Mouse (Mus musculus): ENCODE data around the gene Arsj. TPM values are rescaled to one million over a fixed set of nuclear protein-coding genes. Genes with fewer than 3 reads are reported as not detected.

Gene Arsj
- not detected in 2 replicates for total RNA-seq (2017)

GRCm38 (mm10) chr3:126363568-126364505 is at the start of gene Arsj:
Gene Arsj (plus strand): TSS chr3:126363684.
- ATAC-seq (replicated peaks in 1 of 2; ENCODE audit: insufficient read depth in 1 of 2, low FRiP score in 2 of 2, low TSS enrichment in 1 of 2, low read depth in 1 of 2, poor library complexity in 2 of 2, severe bottlenecking in 2 of 2): peak; percentile 52 to 69

- ATAC-seq (replicated peaks in 1 of 2; ENCODE audit: insufficient read depth in 1 of 2, low FRiP score in 2 of 2, low TSS enrichment in 1 of 2, low read depth in 1 of 2, poor library complexity in 2 of 2, severe bottlenecking in 2 of 2): no peak
Measured at GRCm38 (mm10) chr3:126324872-126325498, 38.5 kb upstream of the Arsj start.

- no peak for ATAC-seq (replicated peaks in 1 of 2; ENCODE audit: insufficient read depth in 1 of 2, low FRiP score in 2 of 2, low TSS enrichment in 1 of 2, low read depth in 1 of 2, poor library complexity in 2 of 2, severe bottlenecking in 2 of 2)
Measured at GRCm38 (mm10) chr3:126325891-126326627, 37.4 kb upstream of the Arsj start.

GRCm38 (mm10) chr3:126326628-126327325 is 36.7 kb upstream of the Arsj start:
- ATAC-seq (replicated peaks in 1 of 2; ENCODE audit: insufficient read depth in 1 of 2, low FRiP score in 2 of 2, low TSS enrichment in 1 of 2, low read depth in 1 of 2, poor library complexity in 2 of 2, severe bottlenecking in 2 of 2): no peak

GRCm38 (mm10) chr3:126335329-126335728 is 28.2 kb upstream of the Arsj start:
- ATAC-seq (replicated peaks in 1 of 2; ENCODE audit: insufficient read depth in 1 of 2, low FRiP score in 2 of 2, low TSS enrichment in 1 of 2, low read depth in 1 of 2, poor library complexity in 2 of 2, severe bottlenecking in 2 of 2): no peak

- no peak for ATAC-seq (replicated peaks in 1 of 2; ENCODE audit: insufficient read depth in 1 of 2, low FRiP score in 2 of 2, low TSS enrichment in 1 of 2, low read depth in 1 of 2, poor library complexity in 2 of 2, severe bottlenecking in 2 of 2)
Measured at GRCm38 (mm10) chr3:126344745-126345144, 18.7 kb upstream of the Arsj start.

GRCm38 (mm10) chr3:126359760-126360159 is 3.7 kb upstream of the Arsj start:
- no peak for ATAC-seq (replicated peaks in 1 of 2; ENCODE audit: insufficient read depth in 1 of 2, low FRiP score in 2 of 2, low TSS enrichment in 1 of 2, low read depth in 1 of 2, poor library complexity in 2 of 2, severe bottlenecking in 2 of 2)

- ATAC-seq (replicated peaks in 1 of 2; ENCODE audit: insufficient read depth in 1 of 2, low FRiP score in 2 of 2, low TSS enrichment in 1 of 2, low read depth in 1 of 2, poor library complexity in 2 of 2, severe bottlenecking in 2 of 2): no peak
Measured at GRCm38 (mm10) chr3:126362392-126362791, 1.1 kb upstream of the Arsj start.

GRCm38 (mm10) chr3:126362931-126363525 is 456 bp upstream of the Arsj start:
- ATAC-seq (replicated peaks in 1 of 2; ENCODE audit: insufficient read depth in 1 of 2, low FRiP score in 2 of 2, low TSS enrichment in 1 of 2, low read depth in 1 of 2, poor library complexity in 2 of 2, severe bottlenecking in 2 of 2): no peak

GRCm38 (mm10) chr3:126364555-126364954 is 1.1 kb downstream of the Arsj start:
- ATAC-seq (replicated peaks in 1 of 2; ENCODE audit: insufficient read depth in 1 of 2, low FRiP score in 2 of 2, low TSS enrichment in 1 of 2, low read depth in 1 of 2, poor library complexity in 2 of 2, severe bottlenecking in 2 of 2): no peak

GRCm38 (mm10) chr3:126370571-126370970 is 7.1 kb downstream of the Arsj start:
- no peak for ATAC-seq (replicated peaks in 1 of 2; ENCODE audit: insufficient read depth in 1 of 2, low FRiP score in 2 of 2, low TSS enrichment in 1 of 2, low read depth in 1 of 2, poor library complexity in 2 of 2, severe bottlenecking in 2 of 2)

GRCm38 (mm10) chr3:126372815-126373545 is 9.5 kb downstream of the Arsj start:
- no peak for ATAC-seq (replicated peaks in 1 of 2; ENCODE audit: insufficient read depth in 1 of 2, low FRiP score in 2 of 2, low TSS enrichment in 1 of 2, low read depth in 1 of 2, poor library complexity in 2 of 2, severe bottlenecking in 2 of 2)

GRCm38 (mm10) chr3:126373721-126374120 is 10.2 kb downstream of the Arsj start:
- ATAC-seq (replicated peaks in 1 of 2; ENCODE audit: insufficient read depth in 1 of 2, low FRiP score in 2 of 2, low TSS enrichment in 1 of 2, low read depth in 1 of 2, poor library complexity in 2 of 2, severe bottlenecking in 2 of 2): no peak

GRCm38 (mm10) chr3:126379252-126379651 is 15.8 kb downstream of the Arsj start:
- no peak for ATAC-seq (replicated peaks in 1 of 2; ENCODE audit: insufficient read depth in 1 of 2, low FRiP score in 2 of 2, low TSS enrichment in 1 of 2, low read depth in 1 of 2, poor library complexity in 2 of 2, severe bottlenecking in 2 of 2)

GRCm38 (mm10) chr3:126379702-126380101 is 16.2 kb downstream of the Arsj start:
- ATAC-seq (replicated peaks in 1 of 2; ENCODE audit: insufficient read depth in 1 of 2, low FRiP score in 2 of 2, low TSS enrichment in 1 of 2, low read depth in 1 of 2, poor library complexity in 2 of 2, severe bottlenecking in 2 of 2): no peak

GRCm38 (mm10) chr3:126383276-126383675 is 19.8 kb downstream of the Arsj start:
- no peak for ATAC-seq (replicated peaks in 1 of 2; ENCODE audit: insufficient read depth in 1 of 2, low FRiP score in 2 of 2, low TSS enrichment in 1 of 2, low read depth in 1 of 2, poor library complexity in 2 of 2, severe bottlenecking in 2 of 2)

Measured in hematopoietic stem cell, adult 5-6 weeks (primary cell).